Mouse (Mus musculus) embryo, embryonic 9.5 days (tissue): ENCODE measurements around the gene Gm15097.
"Not testable (repeated sequence)": the region's sequence is repeated elsewhere in the genome, so short reads cannot be mapped to it uniquely, and the experiment has no call there.

Experiments used
- DNase-seq: peaks from one replicate; pipeline ENCODE4 v3.0.0-alpha.2; 2017; ENCODE audit errors: extremely low spot score

Gene Gm15097

DNA sequence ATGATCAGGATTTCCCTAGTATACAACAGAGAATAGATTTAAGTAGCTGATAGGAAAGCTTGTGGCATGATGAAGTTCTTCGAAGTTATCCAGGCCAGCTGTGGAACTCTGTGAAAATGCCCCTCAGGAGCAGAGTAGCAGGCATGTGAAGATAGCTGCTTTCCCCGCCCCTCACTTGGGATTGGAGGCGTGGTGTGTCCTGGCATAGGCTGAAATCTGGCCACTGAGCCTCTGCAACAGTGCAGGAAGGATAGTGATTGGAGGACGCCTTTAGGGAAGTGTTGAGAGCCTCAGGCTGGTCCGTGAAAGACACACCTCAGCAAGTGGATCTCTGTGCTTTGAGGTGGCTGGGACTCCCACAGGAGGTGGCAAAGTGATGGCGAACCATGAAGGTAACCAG, at the start of gene Gm15097:
Gene Gm15097, plus strand, starts transcription at position 301 of the 400 bp plus-strand sequence.
- DNase-seq = not testable (repeated sequence)

DNA sequence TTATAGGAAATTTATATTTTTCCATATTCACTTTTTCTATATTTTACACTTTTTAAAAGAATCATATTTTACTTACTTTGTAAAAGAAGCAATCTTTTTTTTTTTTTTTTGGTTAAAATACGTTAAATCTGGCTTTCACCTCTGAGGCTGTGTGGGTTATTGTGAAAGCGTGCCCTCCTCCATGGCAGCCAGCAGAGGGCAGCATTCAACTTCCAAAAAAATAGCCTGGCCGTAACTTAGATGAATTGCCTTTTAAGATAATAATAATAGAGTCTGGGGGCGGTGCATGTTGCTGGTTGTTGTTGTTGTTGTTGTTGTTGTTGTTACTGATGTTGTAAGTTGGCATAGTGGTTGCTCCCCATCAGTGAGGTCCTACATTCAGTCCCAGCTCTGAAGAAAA, 21.4 kb upstream of the Gm15097 start:
- DNase-seq = not testable (repeated sequence)

DNA sequence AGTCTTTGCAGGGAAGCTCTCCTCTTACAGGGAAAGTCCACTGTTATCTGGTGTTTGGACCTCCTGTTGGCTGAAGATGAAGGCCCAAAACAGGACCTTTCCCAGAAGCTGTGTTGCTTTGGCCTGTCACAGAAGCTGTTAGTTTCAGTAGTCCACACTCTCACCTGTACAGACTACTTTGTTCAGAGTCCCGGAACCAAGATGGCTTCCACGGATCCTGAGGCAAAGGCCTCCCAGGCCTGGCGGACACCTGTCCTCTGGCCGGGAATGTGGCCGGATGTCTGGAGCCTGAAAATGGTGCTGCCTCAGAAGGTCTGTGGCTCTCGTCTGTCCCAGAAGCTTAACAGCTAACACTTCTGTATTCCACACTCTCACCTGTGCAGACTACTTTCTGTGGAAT, 26.9 kb downstream of the Gm15097 start:
- DNase-seq = not testable (repeated sequence)
